Mouse (Mus musculus) cerebellum, adult 2 months (tissue): ENCODE results near the gene Prdx5.

Experiments
- CTCF ChIP-seq: fragments of 200-500 bp; IDR thresholded peaks from 2 replicates; pipeline ENCODE4 v1.5.1; 2011; ENCODE audit warnings: low read depth, mild to moderate bottlenecking, control low read depth, low read length, moderate library complexity, borderline replicate concordance; ENCODE audit not compliant: insufficient read depth
- POLR2A ChIP-seq: fragments of 200-500 bp; IDR thresholded peaks from 2 replicates; pipeline ENCODE4 v1.6.1; 2011; ENCODE audit warnings: low read length, control low read depth, borderline replicate concordance; ENCODE audit not compliant: insufficient read depth

DNA sequence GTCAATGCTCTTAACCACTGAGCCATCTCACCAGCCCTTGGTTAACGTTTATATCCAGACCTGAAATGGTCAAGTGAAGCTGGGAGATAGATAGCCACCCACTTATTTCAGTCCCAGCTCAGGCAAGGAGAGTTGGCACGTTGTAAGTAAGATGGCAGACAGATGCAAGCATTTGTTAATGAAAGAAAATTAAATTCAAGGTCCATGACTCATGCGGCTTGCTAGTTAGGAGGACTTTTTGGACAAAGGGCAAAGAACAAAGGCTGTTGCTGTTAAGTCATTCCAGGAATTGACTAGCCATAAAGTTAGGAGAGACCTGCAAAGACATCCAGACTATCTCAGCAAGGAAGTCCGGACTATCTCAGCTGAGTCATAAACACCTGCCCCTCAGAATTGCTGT lies 10.3 kb downstream of the Prdx5 start:
- TF ChIP-seq POLR2A (no peak), CTCF (no peak)
